Mouse (Mus musculus) gastrocnemius, adult 8-10 months (tissue): ENCODE data around the gene 4921524J17Rik. TPM values are rescaled to one million over a fixed set of nuclear protein-coding genes. Genes with fewer than 3 reads are reported as not detected.

Source experiments
- DNase-seq, 2 experiments: peaks; one replicate each; pipeline ENCODE4 v3.0.0; 2022; ENCODE audit warnings: low spot score in 2 of 2
- total RNA-seq, 4 experiments: library from RNA; stranded (reverse); gene quantifications; 2 replicates each; pipeline ENCODE4 v1.2.4; 2022

The 4921524J17Rik gene
- total RNA-seq, 4 experiments from 2014 or later, result 9.1 to 12.6 (median 10.2) TPM

DNA sequence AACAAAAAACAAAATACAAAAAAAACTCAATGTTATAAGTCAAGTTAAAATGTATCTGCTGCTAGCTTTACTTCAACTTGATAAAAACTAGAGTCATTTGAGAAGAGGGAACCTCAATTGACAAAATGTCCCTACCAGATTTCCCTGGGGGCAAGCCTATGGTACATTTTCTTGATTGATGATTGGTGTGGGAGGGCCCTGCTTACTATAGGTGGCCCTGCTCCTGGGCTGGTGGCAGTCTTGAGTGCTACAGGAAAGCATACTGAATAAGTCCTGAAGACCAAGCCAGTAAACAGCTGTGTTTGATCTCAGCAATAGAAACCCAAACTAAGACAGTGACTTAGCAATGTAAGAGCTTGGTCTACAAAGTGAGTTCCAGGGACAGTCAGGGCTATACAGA is 11.5 kb upstream of the 4921524J17Rik start:
- DNase-seq, result no peak

DNA sequence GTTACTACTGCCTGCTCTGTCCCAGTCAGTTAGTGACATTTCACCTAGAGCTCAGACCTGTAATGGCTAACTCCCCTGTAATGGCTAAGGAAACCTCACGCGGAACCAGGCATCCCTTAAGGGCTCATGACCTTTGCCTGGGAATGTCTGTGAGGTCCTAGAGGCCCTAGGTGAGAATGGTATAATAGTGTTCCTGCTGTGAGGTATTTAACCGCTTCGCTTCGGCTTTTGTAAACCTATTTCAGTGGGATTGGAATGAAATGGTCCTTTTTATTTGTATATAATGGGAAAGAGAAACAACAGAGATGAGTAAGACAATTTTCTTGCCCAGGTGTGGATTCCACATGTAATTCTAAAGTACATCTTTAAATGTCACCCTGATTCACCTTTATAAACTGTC is 8.9 kb upstream of the 4921524J17Rik start:
- no peak for DNase-seq

DNA sequence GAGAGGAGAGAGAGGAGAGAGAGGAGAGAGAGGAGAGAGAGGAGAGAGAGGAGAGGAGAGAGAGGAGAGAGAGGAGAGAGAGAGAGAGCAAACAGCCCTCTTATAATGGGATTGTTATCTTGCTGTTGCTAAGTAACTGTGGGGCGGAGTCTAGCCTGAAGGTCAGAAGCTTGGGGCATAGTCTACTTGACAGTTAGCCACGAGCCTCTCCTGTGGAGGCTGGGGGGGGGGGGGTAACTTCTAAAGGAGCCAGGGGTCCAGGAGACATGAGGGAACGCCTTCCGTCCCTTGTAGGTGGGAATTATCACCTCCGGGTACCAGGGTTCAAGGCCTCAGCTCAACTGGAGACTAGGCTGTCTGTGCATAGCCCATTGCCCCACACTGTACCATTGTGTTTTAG is 3.1 kb upstream of the 4921524J17Rik start:
- no peak for DNase-seq

DNA sequence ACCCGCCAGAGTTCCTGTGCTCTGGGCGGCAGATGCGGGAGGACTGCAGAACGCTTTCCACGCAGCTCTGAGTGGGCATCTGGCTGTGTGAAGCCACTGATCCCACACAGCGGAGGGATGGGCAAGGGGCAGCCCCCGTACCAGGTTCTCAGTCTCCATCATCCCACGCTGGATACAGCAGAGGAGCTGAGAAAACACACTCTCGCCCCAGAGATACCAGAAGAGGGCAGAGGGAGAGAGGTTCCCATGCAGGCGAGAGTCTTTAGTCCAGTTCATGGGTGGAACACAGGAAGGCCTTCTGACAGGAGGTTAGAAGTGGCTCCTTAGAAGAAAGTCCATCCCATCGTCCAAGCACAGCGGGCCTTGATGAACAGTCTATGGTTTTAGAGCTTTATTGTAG is 2.2 kb upstream of the 4921524J17Rik start:
- DNase-seq, result no peak

DNA sequence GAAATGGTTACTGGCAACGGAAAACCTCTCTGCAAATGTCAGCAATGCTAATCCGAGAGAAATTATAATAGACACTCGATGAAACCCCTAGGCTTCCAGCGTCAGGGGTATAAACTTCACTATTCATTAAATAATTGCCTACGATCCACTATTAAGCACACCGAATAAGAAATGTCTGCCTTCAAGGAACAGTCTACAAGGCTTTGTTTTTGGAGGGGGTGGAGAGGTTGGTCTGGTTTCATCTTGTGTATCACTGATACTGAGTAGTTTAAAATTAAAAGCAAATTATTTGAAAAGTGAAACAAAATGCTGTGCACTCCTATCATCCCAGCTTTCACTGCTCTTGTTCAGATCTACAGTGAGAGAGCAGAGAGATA is 372 bp upstream of the 4921524J17Rik start:
- DNase-seq, result no peak

DNA sequence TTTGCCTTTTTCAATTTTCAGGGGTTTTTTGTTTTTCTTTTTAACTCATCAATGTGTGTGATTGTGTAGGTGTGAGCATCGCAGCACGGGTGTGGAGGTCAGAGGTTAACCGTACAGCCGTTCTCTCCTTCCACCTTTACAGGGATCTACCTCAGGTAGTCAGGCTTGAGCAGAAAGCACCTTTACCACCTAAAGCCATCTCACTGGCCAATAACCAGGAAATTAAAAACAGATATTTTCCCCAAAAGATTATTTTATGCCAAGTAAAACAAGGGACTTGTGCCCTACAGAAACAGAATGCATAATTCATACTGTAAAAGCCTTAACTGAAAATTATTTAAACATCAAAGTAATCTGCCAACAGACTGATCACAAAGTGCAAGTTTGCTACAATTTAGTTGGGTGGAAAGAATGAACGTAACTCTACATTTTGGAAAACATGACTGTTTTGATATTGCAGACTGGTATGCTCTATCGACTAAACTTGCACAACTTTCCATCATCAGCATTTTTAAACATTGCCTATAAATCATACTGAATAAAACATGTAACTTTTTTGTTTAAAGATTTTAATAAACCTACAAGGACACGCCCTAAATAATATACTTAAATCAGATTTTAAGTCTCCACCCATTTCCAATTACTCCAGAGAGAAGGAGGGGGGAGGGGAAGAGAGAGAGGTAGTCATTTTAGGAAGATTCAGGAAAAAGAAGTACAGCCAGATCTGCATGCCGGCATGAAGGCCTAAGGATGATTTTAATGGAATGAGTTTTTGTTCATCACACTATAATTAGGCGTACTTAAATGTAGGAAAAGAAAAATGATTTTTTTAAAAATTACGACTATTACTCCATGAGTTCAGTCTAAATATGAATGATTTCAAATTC is 1.1 kb downstream of the 4921524J17Rik start:
- no peak for DNase-seq

DNA sequence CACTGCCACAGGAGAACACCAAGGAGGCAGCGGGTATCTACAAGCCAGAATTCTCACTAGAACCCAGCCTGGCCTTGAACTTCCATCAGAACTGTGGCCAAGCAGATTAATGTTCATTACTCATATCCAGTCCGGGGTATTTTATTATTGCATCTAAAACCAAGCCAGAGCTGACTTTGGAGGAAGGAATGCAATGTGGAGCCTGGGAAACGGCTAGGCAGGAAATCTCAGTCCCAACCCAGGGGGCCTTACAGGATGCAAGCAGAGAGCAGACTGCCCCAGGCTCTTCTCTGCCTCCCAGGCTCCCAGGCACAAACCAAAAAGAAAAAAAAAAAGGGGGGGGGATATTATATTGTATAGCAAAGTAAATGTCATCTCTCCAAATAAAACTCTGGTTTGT is 1.8 kb downstream of the 4921524J17Rik start:
- no peak for DNase-seq

DNA sequence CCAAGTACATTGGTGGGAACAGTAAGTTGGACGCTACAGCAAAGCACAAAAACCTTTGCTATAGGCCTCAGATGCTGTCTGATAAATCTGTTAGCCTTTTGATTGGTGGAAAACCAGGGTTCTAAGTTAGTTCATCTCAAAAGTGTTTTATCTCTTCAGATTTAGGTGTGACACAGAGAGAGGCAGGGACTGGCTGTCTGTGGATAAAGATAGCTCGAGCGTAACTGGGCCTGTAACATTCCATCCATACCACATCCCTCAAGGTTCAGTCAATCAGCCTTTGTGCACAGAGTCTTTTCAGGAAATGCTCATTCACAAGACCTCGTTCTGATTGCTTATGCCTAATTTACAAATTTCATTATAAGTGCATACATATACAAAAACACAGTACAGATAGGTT is 3.4 kb downstream of the 4921524J17Rik start:
- DNase-seq, result no peak

DNA sequence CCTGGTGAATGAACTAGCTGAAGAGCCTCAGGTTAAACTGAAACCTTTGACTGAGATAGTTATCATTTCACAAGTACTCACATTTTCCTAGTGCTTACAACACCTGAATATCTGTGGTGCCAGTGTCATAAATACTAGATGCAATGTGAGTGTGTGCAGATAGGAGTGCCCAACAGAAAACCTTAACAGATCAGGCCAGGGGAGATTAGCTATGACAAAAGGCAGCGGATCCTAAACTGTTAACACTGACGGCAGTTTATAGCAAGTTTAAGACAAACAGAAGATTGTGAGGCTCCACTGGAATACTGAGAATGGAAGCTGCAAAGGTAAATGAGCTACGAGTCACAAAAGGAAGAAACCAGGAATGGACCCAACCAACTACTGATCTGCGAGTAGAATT is 5.6 kb downstream of the 4921524J17Rik start:
- no peak for DNase-seq

DNA sequence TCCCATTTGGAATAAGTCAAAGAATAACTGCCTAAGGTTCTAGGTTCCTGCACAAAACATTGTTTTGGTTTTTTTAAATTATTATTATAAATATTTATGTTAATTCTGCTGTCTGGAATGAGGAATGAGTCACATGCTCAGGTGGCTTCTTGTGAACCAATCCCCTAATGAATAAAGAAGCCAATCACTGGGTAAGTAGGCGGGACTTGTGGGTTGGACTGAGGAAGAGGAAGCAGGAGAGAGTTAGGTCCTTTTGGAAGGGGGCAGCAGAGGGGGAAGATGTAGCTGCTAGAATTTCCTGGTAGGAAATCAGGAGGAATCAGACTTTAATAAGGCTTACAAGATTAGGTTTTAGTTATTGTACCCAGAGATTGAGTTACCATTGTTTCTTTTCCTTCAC is 11.3 kb downstream of the 4921524J17Rik start:
- DNase-seq, result no peak

DNA sequence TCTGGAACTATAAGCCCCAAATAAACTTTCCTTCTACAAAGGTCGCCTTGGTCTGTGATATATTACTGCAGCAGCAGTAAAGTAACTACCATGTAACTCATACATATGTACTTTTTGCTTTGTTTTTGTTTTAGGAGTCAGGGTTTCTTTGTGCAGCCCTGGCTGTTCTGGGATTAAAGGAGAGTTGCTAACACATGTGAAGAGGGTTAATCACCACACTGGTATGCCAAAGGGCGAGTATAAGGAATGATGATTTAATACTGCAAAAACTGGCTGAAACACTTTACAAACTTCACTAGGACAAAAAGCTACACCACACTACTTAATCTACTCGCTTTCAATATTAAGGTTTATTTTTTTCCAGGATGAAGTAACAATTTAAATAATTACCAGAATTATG is 24.1 kb downstream of the 4921524J17Rik start:
- DNase-seq, result no peak

DNA sequence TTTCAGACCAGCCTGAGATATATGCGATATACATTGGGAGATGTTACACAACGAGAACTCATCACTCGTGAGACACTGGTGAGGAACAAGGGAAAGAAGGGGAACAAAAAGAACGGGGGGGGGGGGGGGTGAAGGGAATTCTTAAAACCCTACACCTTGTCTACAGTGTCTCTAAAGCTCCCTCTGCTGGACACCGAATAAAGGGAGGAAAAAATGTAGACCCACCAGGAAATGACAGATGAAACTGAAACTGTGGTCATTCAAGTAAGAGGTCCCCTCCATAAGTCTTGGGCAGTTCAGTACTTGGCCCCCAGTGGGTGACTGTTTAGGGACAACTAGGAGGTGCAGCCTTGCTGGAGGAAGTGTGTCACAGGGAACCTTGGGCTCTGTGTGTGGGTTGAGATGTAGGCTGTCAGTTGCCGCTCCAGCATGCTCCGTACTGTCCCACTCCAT is 24.6 kb downstream of the 4921524J17Rik start:
- no peak for DNase-seq

DNA sequence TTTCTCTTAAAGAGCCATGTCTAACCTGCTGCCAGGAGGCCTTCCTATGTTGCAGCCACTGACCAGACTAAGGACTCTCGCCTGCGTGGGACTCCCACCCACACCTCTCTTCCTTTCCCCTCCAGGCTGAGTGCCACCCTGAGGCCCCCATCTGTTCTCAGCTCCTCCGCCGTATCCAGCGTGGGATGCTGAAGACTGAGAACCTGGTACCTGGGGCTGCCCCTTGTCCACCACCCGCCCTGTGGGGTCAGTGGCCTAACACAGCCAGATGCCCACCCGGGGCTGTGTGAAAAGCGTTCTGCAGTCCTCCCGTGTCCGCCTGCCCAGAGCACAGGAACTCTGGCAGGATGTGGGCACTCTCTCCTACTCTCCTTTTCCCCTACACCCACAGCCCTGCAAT is 26.7 kb downstream of the 4921524J17Rik start:
- no peak for DNase-seq

DNA sequence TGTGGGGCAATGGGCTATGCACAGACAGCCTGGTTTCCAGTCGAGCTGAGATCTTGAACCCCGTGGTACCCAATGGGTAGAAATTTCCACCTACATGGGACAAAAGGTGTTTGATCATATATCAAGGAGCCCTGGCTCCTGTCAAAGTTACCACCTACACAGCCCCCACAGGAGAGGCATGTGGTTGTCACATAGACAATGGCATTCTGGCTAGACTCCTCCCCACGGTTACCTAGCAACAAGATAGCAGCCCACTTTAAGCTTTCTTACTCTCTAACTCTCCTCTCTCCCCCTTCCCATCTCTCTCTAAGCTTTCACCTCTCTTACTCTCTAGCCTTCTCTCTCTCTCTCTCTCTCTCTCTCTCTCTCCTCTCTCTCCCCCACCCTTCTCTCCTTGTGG is 27.2 kb downstream of the 4921524J17Rik start:
- DNase-seq, result no peak

DNA sequence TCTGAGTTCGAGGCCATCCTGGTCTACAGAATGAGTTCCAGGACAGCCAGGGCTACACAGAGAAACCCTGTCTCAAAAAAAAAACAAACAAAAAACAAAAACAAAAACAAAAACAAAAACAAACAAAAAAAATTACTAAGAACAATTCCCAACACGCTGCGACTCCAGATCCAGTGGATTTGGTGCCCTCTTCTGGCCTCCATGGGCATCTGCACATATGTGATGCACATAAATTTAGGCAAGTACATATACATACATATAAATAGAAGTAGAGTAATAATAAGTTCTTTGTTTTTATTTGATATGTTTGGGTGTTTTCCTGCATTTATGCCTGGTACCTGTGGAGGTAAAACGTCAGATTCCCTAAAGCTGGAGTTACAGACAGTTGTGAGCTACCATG is 34.1 kb downstream of the 4921524J17Rik start:
- DNase-seq, result no peak

DNA sequence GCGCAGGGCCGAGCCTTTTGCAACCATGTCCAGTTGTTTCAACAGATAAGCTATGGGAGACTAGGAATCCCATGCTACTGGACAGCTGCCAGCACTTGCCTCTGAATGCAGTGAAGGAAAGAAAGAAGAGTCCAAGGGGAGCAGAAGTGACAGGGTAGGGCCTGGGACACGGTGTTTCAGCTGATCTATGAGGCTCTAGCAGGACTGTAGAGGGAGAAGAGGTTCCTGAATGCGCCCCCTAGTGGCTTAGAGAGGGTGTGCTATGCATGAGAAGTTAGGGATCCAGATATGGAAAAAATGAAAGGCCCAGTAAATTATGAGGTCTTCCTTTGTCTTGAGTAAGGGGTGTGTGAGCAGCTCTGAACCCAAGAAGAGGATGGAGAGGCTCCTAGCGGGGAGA is 35.1 kb downstream of the 4921524J17Rik start:
- no peak for DNase-seq

DNA sequence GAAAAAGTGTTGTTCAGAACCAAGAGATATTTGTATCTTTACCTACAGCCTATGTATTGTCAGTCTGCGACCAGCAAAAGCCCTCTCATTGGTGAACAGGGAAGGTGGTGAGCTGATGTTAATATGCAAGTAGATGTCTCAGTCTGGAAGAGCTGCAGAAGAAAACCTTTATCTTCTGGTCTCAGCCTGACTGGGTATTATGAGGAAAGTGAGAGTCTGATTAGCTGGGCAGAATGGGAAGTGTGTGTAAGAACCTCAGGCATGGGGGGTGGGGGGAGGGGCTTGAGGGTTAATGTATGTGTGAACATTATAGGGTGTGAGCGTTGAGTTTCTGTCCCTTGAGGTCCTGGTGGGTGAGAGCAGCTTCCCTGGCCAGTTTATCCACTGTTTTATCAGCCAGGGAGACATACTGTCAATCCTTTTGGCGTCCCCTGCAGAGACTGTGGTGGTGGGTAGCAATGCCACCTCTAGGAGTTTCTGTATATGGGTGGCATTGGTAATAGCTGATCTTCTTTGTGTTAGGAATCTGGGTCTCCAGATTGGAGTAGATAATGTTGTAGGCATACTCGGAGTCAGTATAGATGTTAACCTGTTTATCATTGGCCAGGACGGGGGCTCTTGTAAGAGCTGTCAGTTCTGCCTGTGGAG is 36.1 kb downstream of the 4921524J17Rik start:
- no peak for DNase-seq

DNA sequence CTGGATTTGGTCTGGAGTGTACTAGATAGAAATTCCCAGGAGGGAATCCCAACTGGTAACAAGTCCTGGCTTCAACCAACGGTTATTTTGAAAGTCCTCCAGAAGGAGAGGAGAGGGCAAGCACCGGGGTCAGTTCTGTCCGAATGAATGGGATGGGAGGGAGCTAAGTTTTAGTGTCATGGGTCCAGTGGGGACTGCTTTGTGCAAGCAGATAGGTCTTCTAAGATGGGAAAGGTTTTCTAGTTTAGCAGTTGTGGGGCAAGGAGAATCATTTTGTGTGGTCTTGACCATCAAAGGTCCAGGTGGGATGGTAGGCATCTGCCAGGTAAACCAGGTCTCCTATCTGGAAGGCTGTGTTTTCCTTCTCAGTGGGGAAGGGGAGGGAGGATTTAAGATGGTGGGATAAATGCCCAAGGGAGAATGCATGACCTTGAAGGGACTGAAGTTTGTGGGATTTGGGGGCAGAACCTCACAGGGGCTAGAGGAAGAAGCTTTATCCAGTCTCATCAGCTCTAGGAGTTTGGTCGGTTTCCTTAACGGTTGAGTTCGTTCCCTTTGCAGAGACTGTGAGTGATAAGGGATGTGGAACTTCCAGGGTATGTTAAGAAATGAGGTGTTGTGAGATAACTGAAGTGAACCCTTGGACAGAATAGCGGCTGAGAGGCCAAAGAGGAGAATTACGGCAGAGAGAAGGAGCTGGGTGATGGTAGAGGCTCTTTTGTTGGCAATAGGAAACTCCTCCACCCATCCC is 36.8 kb downstream of the 4921524J17Rik start:
- no peak for DNase-seq

DNA sequence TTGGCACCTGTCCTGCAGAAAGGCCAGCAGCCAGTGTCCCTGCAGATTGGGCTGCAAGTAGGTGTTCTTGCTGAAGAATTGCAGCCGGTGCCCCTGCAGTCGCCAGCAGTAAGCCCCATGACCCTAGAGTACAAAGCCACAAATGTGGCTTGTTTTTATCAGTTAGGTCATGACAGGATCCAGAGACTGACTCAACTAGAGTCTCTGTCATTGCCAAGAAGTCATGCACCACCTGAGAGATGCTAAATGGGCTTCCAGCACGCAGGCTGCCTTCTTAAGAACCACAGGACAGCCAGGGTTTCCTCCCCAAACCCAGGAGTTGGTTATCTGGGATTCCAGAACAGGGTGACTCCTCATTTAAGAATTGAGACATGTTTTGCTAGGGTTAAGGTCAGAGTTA is 37.6 kb downstream of the 4921524J17Rik start:
- no peak for DNase-seq

DNA sequence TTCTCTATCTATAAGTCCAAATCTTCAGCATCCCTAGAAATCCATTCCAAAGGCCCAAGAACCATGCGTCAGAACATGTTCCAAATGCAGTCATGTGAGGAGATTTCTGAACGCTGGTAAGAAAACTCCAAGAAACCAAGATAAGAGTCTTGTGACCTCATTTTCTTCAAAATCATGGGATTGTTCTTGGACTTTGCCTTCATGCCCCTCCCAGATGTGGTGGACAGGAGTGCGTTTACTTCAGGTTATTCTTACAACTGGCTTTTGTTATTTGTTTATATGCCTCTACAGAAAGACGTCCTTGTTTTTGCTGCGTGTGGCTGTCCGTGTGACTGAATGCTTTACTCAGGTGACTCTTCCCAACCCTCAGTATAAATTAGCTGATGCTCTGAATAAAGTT is 39.4 kb downstream of the 4921524J17Rik start:
- DNase-seq, result no peak

DNA sequence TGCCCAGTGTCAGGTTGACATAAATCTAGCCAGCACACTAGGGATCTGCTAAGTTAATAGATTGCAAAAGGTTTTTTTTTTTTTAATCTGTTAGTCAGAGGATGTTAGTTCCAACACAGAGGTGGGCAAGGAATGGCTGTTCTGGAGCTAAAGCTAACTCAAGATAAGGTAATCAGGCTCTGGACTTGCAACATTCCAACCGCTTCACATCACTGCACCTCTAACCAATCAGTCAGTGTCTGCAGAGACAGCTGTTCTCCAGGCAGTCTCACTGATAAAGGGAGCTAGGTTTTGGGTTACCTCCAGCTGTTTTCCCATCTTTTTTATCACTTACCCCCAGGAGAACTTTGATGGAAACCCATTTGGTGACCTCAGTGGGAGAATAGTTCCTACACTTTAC is 41.2 kb downstream of the 4921524J17Rik start:
- DNase-seq, result no peak

DNA sequence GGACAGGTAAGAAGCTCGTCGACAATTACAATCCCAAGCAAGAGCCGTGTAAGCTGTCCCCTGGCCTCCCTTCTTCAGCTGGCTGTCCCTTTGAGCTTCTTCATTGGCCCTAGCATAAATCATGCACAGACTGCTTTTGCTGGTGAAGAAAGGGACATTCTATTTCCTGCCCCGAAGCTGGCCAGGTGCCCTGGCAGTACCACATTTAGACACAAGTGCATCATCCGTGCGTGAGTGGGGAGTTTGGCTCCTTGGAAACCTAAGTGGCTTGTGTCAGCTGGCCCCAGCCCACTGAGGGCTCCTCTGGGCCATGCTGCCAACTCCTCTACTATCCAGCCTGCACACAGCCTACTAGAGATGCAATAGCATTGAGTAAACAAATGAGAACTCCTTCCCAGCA is 46.4 kb downstream of the 4921524J17Rik start, which contains the start of gene Mylk3:
Gene Mylk3, minus strand, starts transcription at position 141 of the 400 bp plus-strand sequence.
- peak in 1 of 2 experiments; percentile 15 for DNase-seq
